Mouse (Mus musculus): ENCODE data around the gene D3Ertd751e. TPM values are rescaled to one million over a fixed set of nuclear protein-coding genes. Genes with fewer than 3 reads are reported as not detected.

The D3Ertd751e gene
- 15.5 and 19.2 TPM in 2 replicates for polyA plus RNA-seq (2015; fragmentation: Nextera tagmentation; extraction: Ambion mirVana)

- H3K4me1 ChIP-seq (ENCODE audit: insufficient read depth, low read length): peaks cover 16% of the 10 kb centered on the region
- peak within 1 kb of the TSS; percentile 95 for H3K27ac ChIP-seq (ENCODE audit: low read length)
- no peaks in the 10 kb centered on the region for H3K9me3 ChIP-seq (ENCODE audit: low read length)
- H3K27me3 ChIP-seq (ENCODE audit: insufficient read depth, low read length): no peaks in the 10 kb centered on the region
- no peaks in the 10 kb centered on the region for H3K36me3 ChIP-seq (ENCODE audit: insufficient read depth, low read length)
- H3K9ac ChIP-seq (replicated peaks; ENCODE audit: low read length): peak within 1 kb of the TSS; percentile 81
- peak within 1 kb of the TSS; percentile 79 for H3K4me2 ChIP-seq (replicated peaks; ENCODE audit: low read depth, low read length)
- 0% methylated on average over 66 of the region's 66 CpGs for WGBS
- peak; percentile 100 for ATAC-seq (ENCODE audit: low FRiP score, low TSS enrichment)
- peak within 1 kb of the TSS; percentile 71 for H3K4me3 ChIP-seq (ENCODE audit: low read length)
Observed at GRCm38 (mm10) chr3:41742278-41742934, at the start of gene D3Ertd751e, which contains the start of gene Sclt1. Gene D3Ertd751e, plus strand, starts transcription at chr3:41742611. Gene Sclt1, minus strand, starts transcription at chr3:41742514.

GRCm38 (mm10) chr3:41695681-41696080 lies 46.7 kb upstream of the D3Ertd751e start:
- no peak for ATAC-seq (ENCODE audit: low FRiP score, low TSS enrichment)
- Histone ChIP-seq H3K4me1 (ENCODE audit: insufficient read depth, low read length) (no peaks in the 10 kb centered on the region), H3K4me2 (replicated peaks; ENCODE audit: low read depth, low read length) (no peak overlapping the region), H3K36me3 (ENCODE audit: insufficient read depth, low read length) (peaks cover 11% of the 10 kb centered on the region), H3K9ac (replicated peaks; ENCODE audit: low read length) (no peak overlapping the region), H3K27ac (ENCODE audit: low read length) (no peak overlapping the region), H3K9me3 (ENCODE audit: low read length) (no peaks in the 10 kb centered on the region), H3K4me3 (ENCODE audit: low read length) (no peak overlapping the region), H3K27me3 (ENCODE audit: insufficient read depth, low read length) (no peaks in the 10 kb centered on the region)
- 73% methylated on average over 1 of the region's 1 CpGs for WGBS

GRCm38 (mm10) chr3:41741601-41742277 lies 672 bp upstream of the D3Ertd751e start:
- H3K27ac ChIP-seq (ENCODE audit: low read length): peak overlapping the region; percentile 95
- H3K36me3 ChIP-seq (ENCODE audit: insufficient read depth, low read length): no peaks in the 10 kb centered on the region
- H3K4me3 ChIP-seq (ENCODE audit: low read length): peak overlapping the region; percentile 71
- H3K4me1 ChIP-seq (ENCODE audit: insufficient read depth, low read length): peaks cover 16% of the 10 kb centered on the region
- no peaks in the 10 kb centered on the region for H3K27me3 ChIP-seq (ENCODE audit: insufficient read depth, low read length)
- under 1% methylated on average over 39 of the region's 39 CpGs for WGBS
- H3K9me3 ChIP-seq (ENCODE audit: low read length): no peaks in the 10 kb centered on the region
- ATAC-seq (ENCODE audit: low FRiP score, low TSS enrichment): no peak
- peak overlapping the region; percentile 79 for H3K4me2 ChIP-seq (replicated peaks; ENCODE audit: low read depth, low read length)
- peak overlapping the region; percentile 81 for H3K9ac ChIP-seq (replicated peaks; ENCODE audit: low read length)

GRCm38 (mm10) chr3:41743436-41743835 lies 1.0 kb downstream of the D3Ertd751e start:
- Histone ChIP-seq H3K36me3 (ENCODE audit: insufficient read depth, low read length) (no peaks in the 10 kb centered on the region), H3K4me3 (ENCODE audit: low read length) (peak overlapping the region; percentile 71; the same call in 1 of the 2 replicates), H3K4me1 (ENCODE audit: insufficient read depth, low read length) (peaks cover 16% of the 10 kb centered on the region), H3K9ac (replicated peaks; ENCODE audit: low read length) (0 out of 2 replicates have a peak overlapping the region, but pooled peaks have one; percentile 41), H3K27ac (ENCODE audit: low read length) (no peak overlapping the region), H3K27me3 (ENCODE audit: insufficient read depth, low read length) (no peaks in the 10 kb centered on the region), H3K4me2 (replicated peaks; ENCODE audit: low read depth, low read length) (peak overlapping the region; percentile 77), H3K9me3 (ENCODE audit: low read length) (no peaks in the 10 kb centered on the region)
- no peak for ATAC-seq (ENCODE audit: low FRiP score, low TSS enrichment)
- WGBS: 43% methylated on average over 6 of the region's 6 CpGs

- no peak overlapping the region for H3K9ac ChIP-seq (replicated peaks; ENCODE audit: low read length)
- H3K36me3 ChIP-seq (ENCODE audit: insufficient read depth, low read length): no peaks in the 10 kb centered on the region
- H3K27me3 ChIP-seq (ENCODE audit: insufficient read depth, low read length): no peaks in the 10 kb centered on the region
- no peak overlapping the region for H3K4me2 ChIP-seq (replicated peaks; ENCODE audit: low read depth, low read length)
- H3K27ac ChIP-seq (ENCODE audit: low read length): no peak overlapping the region
- no peak overlapping the region for H3K4me3 ChIP-seq (ENCODE audit: low read length)
- H3K9me3 ChIP-seq (ENCODE audit: low read length): no peaks in the 10 kb centered on the region
- H3K4me1 ChIP-seq (ENCODE audit: insufficient read depth, low read length): no peaks in the 10 kb centered on the region
- no peak for ATAC-seq (ENCODE audit: low FRiP score, low TSS enrichment)
- WGBS: 86% methylated on average over 2 of the region's 2 CpGs
Observed at GRCm38 (mm10) chr3:41754556-41754955, 12.1 kb downstream of the D3Ertd751e start.

- H3K4me1 ChIP-seq (ENCODE audit: insufficient read depth, low read length): no peaks in the 10 kb centered on the region
- no peaks in the 10 kb centered on the region for H3K27me3 ChIP-seq (ENCODE audit: insufficient read depth, low read length)
- 89% methylated on average over 3 of the region's 3 CpGs for WGBS
- ATAC-seq (ENCODE audit: low FRiP score, low TSS enrichment): no peak
- H3K9me3 ChIP-seq (ENCODE audit: low read length): no peaks in the 10 kb centered on the region
- no peak overlapping the region for H3K4me3 ChIP-seq (ENCODE audit: low read length)
- H3K36me3 ChIP-seq (ENCODE audit: insufficient read depth, low read length): no peaks in the 10 kb centered on the region
- no peak overlapping the region for H3K4me2 ChIP-seq (replicated peaks; ENCODE audit: low read depth, low read length)
- no peak overlapping the region for H3K27ac ChIP-seq (ENCODE audit: low read length)
- no peak overlapping the region for H3K9ac ChIP-seq (replicated peaks; ENCODE audit: low read length)
Observed at GRCm38 (mm10) chr3:41762091-41762490, 19.7 kb downstream of the D3Ertd751e start.

- H3K27me3 ChIP-seq (ENCODE audit: insufficient read depth, low read length): no peaks in the 10 kb centered on the region
- H3K4me1 ChIP-seq (ENCODE audit: insufficient read depth, low read length): no peaks in the 10 kb centered on the region
- H3K36me3 ChIP-seq (ENCODE audit: insufficient read depth, low read length): no peaks in the 10 kb centered on the region
- ATAC-seq (ENCODE audit: low FRiP score, low TSS enrichment): no peak
- no peak overlapping the region for H3K4me3 ChIP-seq (ENCODE audit: low read length)
- no peaks in the 10 kb centered on the region for H3K9me3 ChIP-seq (ENCODE audit: low read length)
- H3K4me2 ChIP-seq (replicated peaks; ENCODE audit: low read depth, low read length): no peak overlapping the region
- H3K27ac ChIP-seq (ENCODE audit: low read length): no peak overlapping the region
- H3K9ac ChIP-seq (replicated peaks; ENCODE audit: low read length): no peak overlapping the region
Observed at GRCm38 (mm10) chr3:41812447-41812846, 70.0 kb downstream of the D3Ertd751e start.

Other genes with a start within 250 kb of the D3Ertd751e start
- 21.2 TPM in 2 replicates for gene Jade1, start 186.9 kb upstream of the D3Ertd751e start, polyA plus RNA-seq (2015; fragmentation: Nextera tagmentation; extraction: Ambion mirVana)
- 18.3 and 24.3 TPM in 2 replicates for gene Sclt1, start 97 bp upstream of the D3Ertd751e start, polyA plus RNA-seq (2015; fragmentation: Nextera tagmentation; extraction: Ambion mirVana)